Mouse (Mus musculus): ENCODE measurements around the gene Sgk1.

DNA sequence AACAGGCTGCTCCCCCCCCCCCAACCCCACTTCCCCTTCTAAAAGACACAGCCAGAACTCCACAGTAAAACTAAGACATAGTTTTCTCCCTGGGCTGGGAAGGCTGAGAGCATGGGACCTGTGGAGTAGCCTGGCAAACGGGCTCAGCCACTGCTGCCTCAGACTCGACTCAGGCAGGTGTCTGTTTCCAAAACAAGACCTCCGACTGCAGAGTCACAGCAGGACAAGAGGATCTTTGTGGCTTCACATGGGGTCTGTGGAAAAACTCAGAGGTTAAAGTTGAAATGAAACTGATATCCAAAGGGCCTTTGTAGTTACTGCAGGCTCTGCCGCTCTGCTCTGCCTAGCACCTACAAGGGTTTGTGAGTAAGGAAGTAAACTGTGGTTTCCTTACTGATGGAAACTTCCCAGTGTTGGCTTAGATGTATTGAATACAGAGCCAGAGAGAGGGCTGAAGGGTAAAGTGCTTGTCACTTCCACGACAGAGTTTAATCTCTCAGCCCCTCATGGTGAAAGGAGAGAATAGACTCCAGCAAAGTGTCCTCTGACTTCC, 25.0 kb downstream of the Sgk1 start:
- no peak for TF ChIP-seq POLR2A (IDR thresholded peaks at IDR 0.05; ENCODE audit: borderline replicate concordance, insufficient read depth, low read length)
- no peak for TF ChIP-seq CTCF (IDR thresholded peaks at IDR 0.05; ENCODE audit: borderline replicate concordance, insufficient read depth, low read depth, low read length)
